Mouse (Mus musculus) cerebellum, postnatal 10 days (tissue): ENCODE results near the gene Cfap69.

Source experiments
- DNase-seq, 2 experiments: peaks; one replicate each; pipeline ENCODE4 v3.0.0; 2021; ENCODE audit warnings: mixed read lengths in 2 of 2

Cfap69 gene

DNA sequence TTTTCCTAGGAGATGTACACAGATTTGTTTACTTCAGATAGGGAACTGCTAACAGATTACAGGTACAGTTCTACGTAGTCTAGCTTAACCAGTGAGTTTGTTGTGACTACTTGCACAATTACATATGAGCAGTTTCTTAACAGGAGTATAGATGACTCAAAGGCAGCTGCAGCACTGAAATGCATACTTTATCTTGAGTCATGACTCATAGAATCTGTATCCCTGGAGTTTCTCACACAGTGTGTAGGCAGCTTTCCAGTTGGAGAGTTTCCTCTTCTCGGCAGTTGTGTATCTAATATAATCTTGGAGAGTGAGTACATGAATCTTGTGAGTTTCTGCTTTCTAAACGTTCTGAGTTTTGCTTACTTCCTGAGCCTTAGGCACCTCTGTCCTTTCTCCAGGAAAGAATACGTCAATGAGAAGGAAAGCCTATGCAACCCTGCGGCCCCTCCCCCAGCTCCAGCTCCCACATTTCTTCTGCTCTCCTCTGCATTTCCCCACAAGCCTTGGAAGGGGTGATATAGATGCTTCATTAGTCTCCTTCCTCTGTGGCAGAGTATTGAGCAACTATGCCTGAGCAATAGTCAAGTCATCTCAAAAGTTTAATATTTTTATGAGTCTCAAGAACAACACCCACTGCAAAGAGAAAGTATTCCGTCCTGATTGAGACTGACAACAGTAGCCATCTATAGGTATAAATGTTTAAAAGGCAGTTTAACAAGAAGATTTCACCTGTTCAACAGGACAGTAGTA is 15.0 kb downstream of the Cfap69 start:
- no peak for DNase-seq

- DNase-seq, result peak in 1 of 2 experiments; percentile 29
Measured at GRCm38 (mm10) chr5:5646173-5646572, 17.9 kb downstream of the Cfap69 start.

- DNase-seq, result no peak
Measured at GRCm38 (mm10) chr5:5638496-5638895, 25.5 kb downstream of the Cfap69 start.

- no peak for DNase-seq
Measured at GRCm38 (mm10) chr5:5625491-5625890, 38.5 kb downstream of the Cfap69 start.

DNA sequence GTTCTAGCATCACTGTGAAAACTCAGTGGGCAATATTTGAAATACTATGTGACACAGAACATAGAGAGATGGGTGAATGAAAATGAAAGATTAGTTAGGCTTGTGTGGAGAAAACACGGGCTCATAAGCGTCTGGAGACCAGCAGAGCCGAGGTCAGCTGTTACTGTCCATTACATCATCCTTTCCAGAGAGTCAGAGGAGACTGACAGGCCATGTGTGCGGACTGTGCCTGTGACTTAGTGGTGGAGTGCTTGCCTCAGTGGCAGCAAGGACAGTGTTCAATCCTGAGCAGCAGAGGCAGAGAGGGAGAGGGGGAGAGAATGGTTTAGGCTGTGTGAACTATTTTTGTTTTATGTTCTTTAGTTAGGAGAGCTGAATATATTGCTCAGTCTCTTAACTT is 45.7 kb downstream of the Cfap69 start:
- no peak for DNase-seq

GRCm38 (mm10) chr5:5610540-5610939 is 53.5 kb downstream of the Cfap69 start:
- peak; percentile 48 to 60 for DNase-seq

GRCm38 (mm10) chr5:5587686-5588085 is 76.4 kb downstream of the Cfap69 start:
- DNase-seq, result no peak

DNA sequence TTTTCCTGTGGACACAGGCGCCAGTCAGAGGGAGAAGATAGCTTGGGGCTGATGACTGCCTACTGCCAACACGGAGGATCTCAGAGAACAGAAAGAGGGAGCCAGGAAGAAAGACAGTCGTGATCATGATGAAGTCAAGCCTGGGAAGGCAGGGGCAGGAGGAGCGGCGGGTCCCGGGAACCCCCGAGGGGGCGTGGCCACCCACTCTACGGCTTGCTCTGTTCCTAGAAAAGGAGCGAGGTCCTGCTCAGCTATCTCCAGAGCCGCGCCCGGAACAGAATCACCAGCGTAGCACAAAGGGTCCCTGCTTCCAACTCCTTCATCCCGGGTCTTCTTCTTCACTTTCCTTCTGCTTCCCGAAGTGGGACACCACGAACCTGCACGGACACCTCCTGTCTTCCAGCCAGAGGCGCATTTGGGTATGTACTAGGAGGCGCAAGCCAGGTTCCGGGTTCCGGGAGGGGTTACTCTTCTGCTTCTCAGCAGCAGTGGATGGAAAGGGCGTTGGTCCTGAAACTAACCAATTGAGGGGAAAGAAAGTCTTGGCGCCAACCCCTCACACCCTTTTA is 90.2 kb downstream of the Cfap69 start, which contains the start of gene Gm8773:
TSS of gene Gm8773 (plus strand) at position 51 of the 569 bp plus-strand sequence.
- peak; percentile 58 to 66 for DNase-seq

DNA sequence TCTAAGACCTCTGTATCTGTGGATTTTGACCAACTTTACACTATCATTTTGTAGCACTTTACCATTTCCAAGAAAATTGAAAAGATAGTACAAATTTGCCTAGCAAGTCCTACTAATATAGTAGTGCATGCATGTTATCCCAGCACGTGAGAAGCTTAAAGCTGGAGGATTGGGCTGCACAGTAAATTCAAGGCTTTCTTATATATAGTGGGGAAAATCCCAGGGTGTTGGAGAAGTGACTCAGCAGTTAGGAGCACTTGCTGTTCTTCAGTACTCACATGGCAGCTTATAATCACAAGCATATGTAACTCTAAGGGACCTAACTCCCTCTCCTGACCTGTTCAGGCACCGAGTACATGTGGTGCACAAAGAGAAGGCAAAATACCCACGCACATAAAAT is 101.6 kb downstream of the Cfap69 start:
- DNase-seq, result no peak

GRCm38 (mm10) chr5:5561041-5561706 is 102.9 kb downstream of the Cfap69 start:
- DNase-seq, result no peak

DNA sequence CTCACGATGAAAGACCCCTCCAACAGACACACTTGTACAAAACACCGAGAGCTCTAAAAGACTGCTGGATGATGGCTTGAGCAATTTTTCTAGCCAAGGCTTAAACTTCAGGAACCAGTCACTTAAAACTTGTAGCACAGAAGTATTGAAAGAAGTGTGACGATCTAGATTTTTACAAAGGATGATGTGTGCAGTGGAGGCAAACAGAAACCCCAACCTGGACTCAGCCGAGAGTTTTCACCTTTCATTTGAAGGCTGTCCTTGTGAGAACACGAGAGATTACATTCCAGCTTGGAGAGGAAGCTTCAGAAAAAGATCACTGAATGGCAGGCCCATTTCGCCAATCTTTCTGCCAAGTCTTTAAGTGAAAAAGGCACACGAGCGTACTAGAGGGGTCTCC is 104.2 kb downstream of the Cfap69 start:
- DNase-seq, result no peak

- peak; percentile 97 for DNase-seq
Measured at GRCm38 (mm10) chr5:5559079-5559740, 104.8 kb downstream of the Cfap69 start, which contains the start of gene Gtpbp10. Gene Gtpbp10 (minus strand): TSS chr5:5559538.

DNA sequence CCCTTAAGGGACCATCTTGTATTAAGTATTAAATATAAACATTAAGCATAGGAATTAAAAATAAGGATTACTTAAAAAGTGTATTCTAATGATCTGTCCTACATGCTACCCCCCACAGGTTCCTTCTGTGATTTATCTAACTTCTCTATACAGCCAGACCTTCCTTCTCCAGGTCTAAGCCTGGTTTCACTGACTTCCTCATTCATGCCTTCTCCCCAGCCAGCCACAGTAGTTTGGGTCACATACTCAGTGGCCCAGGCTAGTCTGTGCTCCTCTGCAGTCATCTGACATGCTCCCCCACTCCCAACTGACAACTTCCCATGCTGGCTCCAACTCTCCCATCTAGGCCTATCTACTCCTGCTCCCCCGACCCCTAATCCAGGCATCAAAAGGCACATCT is 112.9 kb downstream of the Cfap69 start:
- DNase-seq, result no peak

DNA sequence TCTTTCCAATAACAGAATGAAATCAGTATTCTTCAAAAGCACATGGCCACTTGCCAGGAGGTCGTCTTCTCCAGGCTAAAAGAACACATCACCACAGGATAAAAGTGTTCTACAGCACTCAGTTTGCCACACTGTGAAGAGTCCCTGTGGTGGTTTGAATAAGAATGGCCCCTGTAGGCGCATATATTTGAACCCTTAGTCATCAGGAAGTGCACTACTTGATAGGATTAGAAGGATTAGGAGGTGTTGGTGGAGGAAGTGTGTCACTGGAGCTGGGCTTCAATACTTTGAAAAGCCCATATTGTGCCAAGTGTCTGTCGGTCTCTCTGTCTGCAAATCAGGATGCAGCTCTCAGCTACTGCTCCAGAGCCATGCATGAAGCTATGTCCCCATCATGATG is 123.7 kb downstream of the Cfap69 start:
- DNase-seq, result no peak

DNA sequence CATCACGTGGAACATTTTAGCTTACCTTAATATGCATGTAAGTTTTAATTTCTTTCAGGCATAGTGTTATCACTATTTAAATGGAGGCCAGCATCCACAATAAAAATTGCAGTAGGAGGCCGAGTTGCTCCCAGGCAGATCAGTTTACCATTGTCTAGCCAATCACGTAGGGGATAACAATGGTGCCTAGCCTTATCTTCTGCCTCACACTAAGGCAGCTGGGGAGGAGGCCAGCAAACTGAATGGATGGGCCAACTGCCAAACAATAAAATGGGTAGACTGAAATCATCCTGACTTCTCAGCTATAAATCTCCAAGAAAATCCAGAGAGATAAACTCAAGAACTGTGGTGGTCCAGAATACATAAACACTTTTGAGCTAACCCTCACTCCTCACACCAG is 124.3 kb downstream of the Cfap69 start:
- no peak for DNase-seq

DNA sequence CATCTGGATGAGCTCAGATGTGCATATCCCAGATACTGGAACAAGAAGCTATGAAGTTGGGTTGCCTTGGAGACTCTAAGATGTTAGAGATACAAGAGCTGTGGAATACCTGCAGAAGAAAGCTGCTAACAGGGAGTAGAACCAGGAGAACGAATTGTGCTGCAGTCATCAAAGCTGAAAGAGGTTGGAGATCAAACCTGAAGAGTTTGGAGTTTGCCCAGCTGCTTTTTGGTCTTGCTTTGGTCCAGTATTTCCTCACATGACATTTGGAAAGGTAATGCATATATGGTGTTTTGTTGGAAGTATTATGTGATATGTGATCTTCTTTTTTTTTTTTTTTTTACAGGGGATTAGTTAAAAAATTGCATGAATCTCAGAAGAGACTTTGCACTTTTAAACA is 127.9 kb downstream of the Cfap69 start:
- DNase-seq, result no peak

- DNase-seq, result no peak
Measured at GRCm38 (mm10) chr5:5533656-5534420, 130.2 kb downstream of the Cfap69 start.
